Mouse (Mus musculus) embryonic fibroblast, embryonic 13.5 days (primary cell): ENCODE data around the gene Trim27. TPM values are rescaled to one million over a fixed set of nuclear protein-coding genes. Genes with fewer than 3 reads are reported as not detected.

Experiments used
- H3K27ac ChIP-seq: 2 replicates; pipeline ENCODE4 v1.5.1; 2012; ENCODE audit warnings: low read length, control low read depth, inconsistent platforms; ENCODE audit not compliant: insufficient read depth
- H3K4me1 ChIP-seq: 2 replicates; pipeline ENCODE4 v1.6.1; 2011; ENCODE audit warnings: low read length; ENCODE audit not compliant: control insufficient read depth, insufficient read depth
- H3K4me3 ChIP-seq: 2 replicates; pipeline ENCODE4 v1.5.1; 2011; ENCODE audit warnings: mild to moderate bottlenecking, control low read depth, low read length; ENCODE audit not compliant: insufficient read depth
- CTCF ChIP-seq: IDR thresholded peaks from 2 replicates; pipeline ENCODE4 v1.5.1; 2011; ENCODE audit warnings: mild to moderate bottlenecking, control low read depth, low read length, moderate library complexity, borderline replicate concordance; ENCODE audit not compliant: insufficient read depth
- POLR2A ChIP-seq: IDR thresholded peaks from 2 replicates; pipeline ENCODE4 v1.6.1; 2011; ENCODE audit warnings: low read depth, mild to moderate bottlenecking, control low read depth, low read length, moderate library complexity
- polyA plus RNA-seq: library from polyadenylated mRNA; stranded (reverse); fragments of >200 nt; gene quantifications from 2 replicates; pipeline ENCODE4 v1.2.4, GENCODE M21; 2011; ENCODE audit warnings: low read depth; ENCODE audit not compliant: missing spikeins, insufficient read length

Trim27 gene
- polyA plus RNA-seq, 1 experiment, result 61.4 TPM

DNA sequence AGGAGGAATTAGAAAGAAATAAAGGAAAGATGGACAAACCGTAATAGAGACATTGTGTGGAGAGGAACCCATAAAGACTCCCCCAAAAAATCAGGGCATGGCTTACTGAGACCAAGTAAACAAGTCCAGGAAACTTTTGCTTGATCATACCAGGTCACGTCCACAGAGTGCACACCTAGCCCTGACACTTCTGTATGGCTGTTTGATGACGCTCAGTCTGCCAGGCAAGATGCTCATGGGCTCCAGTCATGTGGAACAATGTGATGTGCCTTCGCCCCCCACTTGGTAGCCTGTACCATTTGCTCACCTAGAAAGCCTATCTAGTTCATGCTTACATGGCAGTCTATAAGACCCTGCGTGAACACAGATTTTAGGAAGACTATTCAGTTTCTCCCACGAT is 3.8 kb downstream of the Trim27 start:
- Histone ChIP-seq H3K27ac (no peak overlapping the region), H3K4me3 (no peak overlapping the region), H3K4me1 (0 out of 2 replicates have a peak, but pooled peaks cover 3% of the 10 kb centered on the region)
- TF ChIP-seq CTCF (no peak), POLR2A (no peak)

DNA sequence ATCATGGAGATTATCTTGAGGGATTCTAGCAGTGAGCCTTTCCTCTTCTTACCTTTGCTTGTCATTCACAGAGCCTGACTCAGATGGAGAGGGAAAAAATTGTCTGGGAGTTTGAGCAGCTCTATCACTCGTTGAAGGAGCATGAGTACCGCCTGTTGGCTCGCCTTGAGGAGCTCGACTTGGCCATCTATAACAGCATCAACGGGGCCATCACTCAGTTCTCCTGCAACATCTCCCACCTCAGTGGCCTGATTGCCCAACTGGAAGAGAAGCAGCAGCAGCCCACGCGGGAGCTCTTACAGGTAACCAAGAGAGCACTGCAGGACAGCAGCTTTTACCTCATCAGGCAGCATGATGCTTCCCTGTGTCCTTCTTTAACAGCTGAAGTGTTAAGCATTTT is 4.4 kb downstream of the Trim27 start:
- TF ChIP-seq POLR2A, result no peak
- TF ChIP-seq CTCF, result no peak
- H3K27ac ChIP-seq, result no peak overlapping the region
- H3K4me3 ChIP-seq, result no peak overlapping the region
- H3K4me1 ChIP-seq, result 0 out of 2 replicates have a peak, but pooled peaks cover 2% of the 10 kb centered on the region

DNA sequence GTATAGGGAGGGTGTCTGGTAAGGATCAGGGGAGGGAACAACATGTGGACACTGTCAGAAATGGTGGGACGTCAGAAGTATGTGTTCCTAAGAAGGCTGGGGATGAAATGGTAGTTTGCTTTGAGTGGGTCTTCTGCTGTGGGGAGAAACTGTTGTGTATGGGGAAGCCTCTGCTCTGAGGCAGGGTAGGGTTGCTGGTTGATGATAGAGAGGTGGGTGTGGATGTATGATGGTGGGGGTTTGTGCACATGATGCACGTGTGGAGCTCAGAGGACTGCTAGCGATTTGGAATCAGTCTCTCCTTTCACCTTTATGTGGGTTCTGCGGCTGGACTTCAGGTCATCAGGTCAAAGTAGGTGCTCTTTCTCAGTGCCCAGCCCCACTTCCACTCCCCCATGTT is 6.3 kb downstream of the Trim27 start:
- Histone ChIP-seq H3K27ac (no peak overlapping the region), H3K4me1 (no peaks in the 10 kb centered on the region), H3K4me3 (no peak overlapping the region)
- TF ChIP-seq POLR2A (no peak), CTCF (no peak)

DNA sequence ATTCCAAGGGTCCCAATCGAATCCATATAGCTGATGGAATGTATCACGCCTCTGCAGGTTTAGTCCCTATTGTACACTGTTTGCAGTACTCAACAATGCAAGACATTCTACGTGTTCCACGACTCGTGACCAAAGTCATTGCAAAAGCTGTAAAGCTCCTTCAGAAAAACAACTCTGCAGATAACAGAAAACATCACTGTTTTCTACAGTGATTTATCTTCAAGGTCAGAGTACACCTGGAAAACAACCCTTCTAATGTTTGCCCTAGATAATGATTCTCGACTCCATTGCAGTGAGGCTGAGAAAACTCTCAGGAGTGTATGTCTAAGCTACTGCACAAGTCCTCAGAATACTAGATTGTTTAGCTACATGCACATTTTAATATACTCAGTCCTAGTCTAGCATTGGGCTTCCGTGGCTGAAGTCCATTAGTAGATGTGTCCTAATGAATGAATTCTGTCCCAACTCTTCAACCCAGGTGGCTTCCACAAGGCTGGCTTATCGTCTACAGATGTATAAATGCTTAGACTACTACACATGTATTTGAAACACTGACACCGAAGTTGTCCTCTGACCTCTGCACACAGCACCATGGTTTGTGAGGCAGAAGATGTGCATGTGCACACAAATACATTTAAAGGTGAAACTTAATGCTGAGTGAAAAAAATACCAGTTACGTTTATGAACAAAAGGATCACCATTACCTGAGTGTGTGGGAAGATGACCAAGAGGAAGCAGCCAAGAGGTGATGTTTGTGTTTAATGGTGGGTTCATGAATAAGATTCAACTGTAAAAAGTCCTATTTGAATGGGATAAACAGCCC is 16.4 kb downstream of the Trim27 start:
- no peak overlapping the region for H3K4me3 ChIP-seq
- no peaks in the 10 kb centered on the region for H3K4me1 ChIP-seq
- TF ChIP-seq CTCF, result no peak
- TF ChIP-seq POLR2A, result no peak
- no peak overlapping the region for H3K27ac ChIP-seq

DNA sequence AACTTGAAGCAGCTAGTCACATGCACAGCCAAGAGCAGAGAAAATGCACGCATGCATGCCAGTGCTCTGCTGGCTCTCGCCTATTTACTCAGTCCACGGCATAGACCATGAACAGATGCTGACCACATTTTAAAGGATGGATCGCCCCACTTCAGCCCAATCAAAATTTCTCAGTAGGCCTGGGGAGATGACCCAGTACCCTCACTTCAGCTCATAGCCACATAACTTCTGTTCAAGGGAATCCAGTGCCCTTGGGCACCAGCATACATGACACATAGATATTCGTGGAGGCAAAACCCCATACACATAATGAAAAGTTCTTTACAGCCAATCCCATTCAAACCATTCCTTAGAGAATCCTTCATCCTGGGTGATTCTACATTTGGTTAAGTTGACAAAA is 18.5 kb downstream of the Trim27 start:
- H3K4me1 ChIP-seq, result no peaks in the 10 kb centered on the region
- no peak overlapping the region for H3K4me3 ChIP-seq
- TF ChIP-seq POLR2A (no peak), CTCF (no peak)
- H3K27ac ChIP-seq, result no peak overlapping the region

DNA sequence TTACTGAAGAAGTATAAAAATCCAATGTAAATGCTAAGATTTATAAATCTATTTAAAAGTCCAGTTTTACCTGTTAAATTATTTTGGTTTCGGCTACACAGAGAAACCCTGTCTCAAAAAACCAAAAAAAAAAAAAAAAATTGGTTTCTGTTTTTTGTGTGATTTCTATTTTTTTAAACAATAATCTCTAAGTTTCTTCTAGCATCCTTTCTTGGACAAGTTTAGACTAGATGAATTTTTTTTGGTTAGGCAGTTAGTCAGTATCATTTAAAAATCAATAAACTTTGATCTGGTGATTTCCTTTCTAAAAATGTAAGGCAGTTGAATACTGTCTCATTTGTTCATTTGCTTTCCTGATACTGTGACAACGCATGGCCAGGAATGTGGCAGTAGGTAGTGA is 19.1 kb downstream of the Trim27 start:
- no peak for TF ChIP-seq CTCF
- TF ChIP-seq POLR2A, result no peak
- Histone ChIP-seq H3K27ac (no peak overlapping the region), H3K4me3 (no peak overlapping the region), H3K4me1 (no peaks in the 10 kb centered on the region)

DNA sequence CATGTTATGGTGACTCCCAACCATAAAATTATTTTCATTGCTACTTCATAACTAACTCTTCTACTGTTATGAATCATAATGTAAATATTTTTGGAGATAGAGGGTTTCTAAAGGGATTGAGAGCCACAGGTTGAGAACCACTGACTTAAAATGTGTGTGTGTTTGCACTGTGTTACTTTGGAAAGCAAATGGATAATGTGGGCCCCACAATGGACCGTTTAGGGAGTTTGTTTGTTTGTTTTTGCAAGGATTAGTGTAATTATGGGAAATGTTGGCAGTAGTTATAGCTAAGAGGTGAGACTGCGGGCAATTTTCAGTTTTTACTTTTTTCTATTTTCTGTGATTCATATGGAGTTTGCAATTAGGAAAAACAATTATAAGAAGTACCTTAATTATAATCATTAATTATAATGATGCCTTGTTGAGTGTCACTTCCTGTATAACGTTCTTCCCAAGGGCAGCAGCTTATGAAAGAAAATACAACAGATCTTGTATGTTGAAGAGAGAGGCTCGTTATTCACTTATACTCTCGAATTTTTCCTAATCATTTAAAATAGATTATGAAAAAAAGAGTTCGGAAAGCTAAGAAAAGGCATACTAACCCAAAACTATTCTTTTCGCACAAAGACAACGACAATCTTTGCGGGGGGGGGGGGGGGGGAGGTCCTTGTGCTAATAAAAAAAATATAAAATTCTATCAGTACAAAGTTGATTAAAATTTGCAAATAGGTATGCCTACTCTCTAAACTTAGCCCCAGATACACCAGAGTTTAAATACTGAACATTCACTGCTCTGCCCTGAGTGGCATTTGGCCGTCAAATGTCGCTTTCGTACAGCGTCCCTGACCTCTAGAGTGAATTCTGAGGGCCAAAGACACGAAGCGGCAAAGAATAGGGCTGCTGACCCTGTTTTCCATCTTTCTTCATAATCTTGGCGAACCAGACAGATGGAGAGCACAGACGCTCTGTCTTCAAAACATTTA is 20.1 kb downstream of the Trim27 start:
- Histone ChIP-seq H3K4me3 (peak overlapping the region; percentile 66), H3K27ac (no peak overlapping the region), H3K4me1 (no peaks in the 10 kb centered on the region)
- TF ChIP-seq CTCF, result no peak
- TF ChIP-seq POLR2A, result no peak

DNA sequence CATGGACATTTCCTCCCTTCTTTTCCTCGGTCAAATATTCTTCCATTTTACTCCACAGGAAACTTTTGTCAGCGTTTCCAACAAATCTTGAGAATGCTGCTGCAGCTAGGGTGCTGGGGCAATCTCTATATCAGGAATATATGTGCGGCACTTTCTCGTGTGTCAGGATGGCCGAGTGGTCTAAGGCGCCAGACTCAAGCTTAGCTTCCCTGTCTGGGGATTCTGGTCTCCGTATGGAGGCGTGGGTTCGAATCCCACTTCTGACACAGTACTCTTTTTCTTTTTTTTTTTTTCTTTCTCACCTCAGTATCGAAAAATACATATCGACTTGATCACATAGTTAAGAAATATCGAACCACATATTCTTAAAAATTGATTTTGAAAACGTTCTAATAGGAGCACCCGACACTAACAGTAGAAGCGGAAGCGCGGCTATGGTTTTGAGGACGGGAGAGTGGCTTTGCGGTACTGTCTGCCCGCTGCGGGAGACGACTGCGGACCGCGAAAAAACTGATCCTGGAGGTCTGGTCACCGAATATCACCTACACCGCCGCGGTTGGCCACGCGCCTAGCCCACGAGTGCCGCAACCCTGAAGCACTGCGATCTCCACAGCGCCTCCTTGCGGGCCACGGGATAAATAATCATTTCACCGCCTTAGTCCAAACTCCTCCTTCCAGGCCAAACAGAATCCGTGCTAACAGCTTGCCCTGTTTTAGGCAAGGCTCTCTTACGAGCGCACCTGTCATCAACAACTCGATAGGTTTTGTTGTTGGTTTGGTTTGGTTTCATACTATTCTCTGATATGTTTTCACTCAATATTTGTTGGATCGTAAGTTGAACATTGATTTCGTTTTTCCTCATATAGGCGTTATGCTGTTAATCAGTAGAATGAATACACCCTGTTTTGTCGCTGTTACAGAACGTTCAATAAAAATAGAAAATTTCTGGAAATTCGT is 21.1 kb downstream of the Trim27 start:
- no peaks in the 10 kb centered on the region for H3K4me1 ChIP-seq
- no peak overlapping the region for H3K27ac ChIP-seq
- TF ChIP-seq POLR2A (no peak), CTCF (peak; percentile 83; the same call in 1 of the 2 replicates)
- peak overlapping the region; percentile 66 for H3K4me3 ChIP-seq
